ENCODE assay signal across 20 mouse cellular contexts in the genomic region with DNA sequence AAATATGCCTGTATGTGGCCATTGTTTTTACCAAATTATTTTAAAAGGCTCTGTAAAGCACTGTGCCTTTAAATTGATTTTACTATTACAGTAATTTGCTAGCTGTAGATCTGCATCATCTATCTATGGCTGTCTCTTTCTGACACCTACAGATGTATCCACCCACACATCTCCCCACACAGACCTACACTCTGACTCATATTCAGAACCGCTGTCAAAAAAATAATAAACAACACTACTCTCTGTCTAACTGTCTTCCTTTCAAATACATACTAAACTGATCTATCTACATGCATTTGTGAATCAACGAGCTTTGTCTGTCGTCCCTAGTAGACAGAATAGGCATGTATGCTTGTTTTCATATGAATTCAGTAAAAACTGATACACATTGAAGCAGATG.
DNase-seq lines count a peak whose midpoint lies in the region; ATAC-seq lines count a peak whose summit lies in the region.
"Had no signal": no experiment of that assay in that cellular context is flagged by ENCODE, and none has a peak within 500 bp of the region (broad histone marks: within the 10 kb centered on the region; RNA-seq: fewer than 3 reads in every experiment).

No protein-coding gene starts in this region.

- H3K4me1 ChIP-seq in forebrain, embryonic 16.5 days (replicated peaks; ENCODE audit: control insufficient read depth, insufficient read depth, low read length) = no peaks in the 10 kb centered on the region
- no peaks in the 10 kb centered on the region for H3K4me1 ChIP-seq in forebrain, embryonic 11.5 days (replicated peaks; ENCODE audit: control insufficient read depth, insufficient read depth, low read length)
- H3K4me1 ChIP-seq in midbrain, embryonic 16.5 days (ENCODE audit: control insufficient read depth, insufficient read depth, low read length) = no peaks in the 10 kb centered on the region
- H3K4me1 ChIP-seq in midbrain, embryonic 10.5 days = no peaks in the 10 kb centered on the region
- H3K4me1 ChIP-seq: embryonic facial prominence, embryonic 13.5 days; hindbrain, embryonic 13.5 days had no signal

- ATAC-seq in forebrain, embryonic 16.5 days = peak; percentile 38; the same call in 1 of the 2 replicates
- ATAC-seq in forebrain, embryonic 11.5 days (replicated peaks; ENCODE audit: low FRiP score) = no peak
- ATAC-seq in midbrain, embryonic 16.5 days = 0 out of 2 replicates have a peak, but pooled peaks have one; percentile 17
- ATAC-seq: hindbrain, postnatal 0 days; intestine, embryonic 16.5 days had no signal

- no peaks in the 10 kb centered on the region for H3K36me3 ChIP-seq in forebrain, embryonic 16.5 days (ENCODE audit: control insufficient read depth, insufficient read depth)
- no peaks in the 10 kb centered on the region for H3K36me3 ChIP-seq in forebrain, embryonic 11.5 days (ENCODE audit: control insufficient read depth, insufficient read depth, low read length)
- no peaks in the 10 kb centered on the region for H3K36me3 ChIP-seq in midbrain, embryonic 16.5 days (ENCODE audit: control insufficient read depth, insufficient read depth, low read length)
- no peaks in the 10 kb centered on the region for H3K36me3 ChIP-seq in midbrain, embryonic 10.5 days
- H3K36me3 ChIP-seq: embryonic facial prominence, embryonic 13.5 days; heart, embryonic 10.5 days; hindbrain, embryonic 13.5 days had no signal

- no peak overlapping the region for H3K9ac ChIP-seq in forebrain, embryonic 16.5 days (replicated peaks; ENCODE audit: low read depth, low read length)
- no peak overlapping the region for H3K9ac ChIP-seq in forebrain, embryonic 11.5 days (ENCODE audit: low read length)
- H3K9ac ChIP-seq in midbrain, embryonic 16.5 days (ENCODE audit: low read depth, low read length) = no peak overlapping the region
- H3K9ac ChIP-seq: embryonic facial prominence, embryonic 13.5 days; hindbrain, embryonic 13.5 days had no signal

- H3K27me3 ChIP-seq in forebrain, embryonic 16.5 days (replicated peaks; ENCODE audit: control insufficient read depth, insufficient read depth, low read length) = no peaks in the 10 kb centered on the region
- no peaks in the 10 kb centered on the region for H3K27me3 ChIP-seq in forebrain, embryonic 11.5 days (ENCODE audit: control insufficient read depth, insufficient read depth, low read length)
- no peaks in the 10 kb centered on the region for H3K27me3 ChIP-seq in midbrain, embryonic 16.5 days (ENCODE audit: control insufficient read depth, insufficient read depth, low read depth, low read length)
- no peaks in the 10 kb centered on the region for H3K27me3 ChIP-seq in midbrain, embryonic 10.5 days (ENCODE audit: low read depth, poor library complexity, severe bottlenecking)
- H3K27me3 ChIP-seq: embryonic facial prominence, embryonic 13.5 days; hindbrain, embryonic 13.5 days had no signal

- DNase-seq in forebrain, embryonic 11.5 days (ENCODE audit: low spot score) = no peak
- DNase-seq in midbrain, embryonic 10.5 days (ENCODE audit: low spot score) = no peak
- peak; percentile 43 for DNase-seq in brain, adult 2 months (ENCODE audit: low read depth, low spot score)
- DNase-seq in natural killer cell, adult 2 months (ENCODE audit: low spot score in 2 of 2) = peak; percentile 28 to 52
- no peak for DNase-seq in heart, postnatal 36 days
- DNase-seq in urinary bladder, postnatal 25 days (ENCODE audit: low spot score) = no peak
- DNase-seq: adrenal gland, postnatal 14 days; cerebellum, adult 18-20 months; cerebellum, adult 9-11 months; cerebellum, postnatal 36 days; gastrocnemius, postnatal 10 days; heart, adult 18-20 months; heart, postnatal 10 days had no signal

- no peaks in the 10 kb centered on the region for H3K9me3 ChIP-seq in forebrain, embryonic 16.5 days (ENCODE audit: control insufficient read depth, low read length)
- no peaks in the 10 kb centered on the region for H3K9me3 ChIP-seq in forebrain, embryonic 11.5 days (ENCODE audit: control insufficient read depth, low read length)
- no peaks in the 10 kb centered on the region for H3K9me3 ChIP-seq in midbrain, embryonic 16.5 days (replicated peaks; ENCODE audit: control insufficient read depth, low read length, poor library complexity, severe bottlenecking)
- no peaks in the 10 kb centered on the region for H3K9me3 ChIP-seq in midbrain, embryonic 10.5 days (replicated peaks)
- H3K9me3 ChIP-seq: embryonic facial prominence, embryonic 13.5 days; heart, embryonic 10.5 days; hindbrain, embryonic 13.5 days had no signal

- no peak overlapping the region for H3K27ac ChIP-seq in forebrain, embryonic 16.5 days (ENCODE audit: low read length)
- no peak overlapping the region for H3K27ac ChIP-seq in forebrain, embryonic 11.5 days (ENCODE audit: low read depth, low read length)
- no peak overlapping the region for H3K27ac ChIP-seq in midbrain, embryonic 16.5 days (ENCODE audit: low read length)
- H3K27ac ChIP-seq in midbrain, embryonic 10.5 days (replicated peaks) = no peak overlapping the region
- H3K27ac ChIP-seq: embryonic facial prominence, embryonic 13.5 days; heart, embryonic 10.5 days; hindbrain, embryonic 13.5 days; hindbrain, postnatal 0 days had no signal

- no peak overlapping the region for H3K4me2 ChIP-seq in forebrain, embryonic 16.5 days (ENCODE audit: low read length)
- H3K4me2 ChIP-seq in forebrain, embryonic 11.5 days (ENCODE audit: low read depth, low read length, severe bottlenecking) = no peak overlapping the region
- H3K4me2 ChIP-seq in midbrain, embryonic 16.5 days (ENCODE audit: low read length) = no peak overlapping the region
- H3K4me2 ChIP-seq: embryonic facial prominence, embryonic 13.5 days; hindbrain, embryonic 13.5 days had no signal

- no peak overlapping the region for H3K4me3 ChIP-seq in forebrain, embryonic 16.5 days (replicated peaks; ENCODE audit: low read length)
- H3K4me3 ChIP-seq in forebrain, embryonic 11.5 days (ENCODE audit: low read depth, low read length) = no peak overlapping the region
- H3K4me3 ChIP-seq in midbrain, embryonic 16.5 days (ENCODE audit: low read depth, low read length) = no peak overlapping the region
- H3K4me3 ChIP-seq in midbrain, embryonic 10.5 days = no peak overlapping the region
- H3K4me3 ChIP-seq: embryonic facial prominence, embryonic 13.5 days; heart, embryonic 10.5 days; hindbrain, embryonic 13.5 days had no signal

- intact Hi-C loops in heart, postnatal 36 days (cut with DNase I) = no loop called here

- 91% methylated on average over 3 of the region's 3 CpGs for WGBS in forebrain, embryonic 16.5 days
- WGBS in forebrain, embryonic 11.5 days = 93% methylated on average over 3 of the region's 3 CpGs
- WGBS in midbrain, embryonic 16.5 days = 83% methylated on average over 3 of the region's 3 CpGs
- WGBS in midbrain, embryonic 10.5 days = 85% methylated on average over 3 of the region's 3 CpGs

Comparison
In these comparisons a context has a peak if more than half of its experiments do, and no peak if none do; other contexts are left out.
1. DNase-seq: peak in brain, adult 2 months (single experiment) and natural killer cell, adult 2 months (2 of 2); none in forebrain, embryonic 11.5 days (single experiment), midbrain, embryonic 10.5 days (single experiment), heart, postnatal 36 days (0 of 2) and urinary bladder, postnatal 25 days (single experiment).